8 mouse cellular contexts compared by ENCODE assay signal in genomic region chr2:167833290-167833953, GRCm38 (mm10).
DNase-seq lines count a peak whose midpoint lies in the region; ATAC-seq lines count a peak whose summit lies in the region.

No protein-coding gene starts in this region.

- no peak overlapping the region for H3K27ac ChIP-seq in midbrain, embryonic 11.5 days (ENCODE audit: low read depth, low read length)
- no peak overlapping the region for H3K27ac ChIP-seq in midbrain, embryonic 15.5 days
- no peak overlapping the region for H3K27ac ChIP-seq in hindbrain, embryonic 11.5 days (ENCODE audit: low read depth, low read length)
- H3K27ac ChIP-seq in limb, embryonic 12.5 days, result no peak overlapping the region
- no peak overlapping the region for H3K27ac ChIP-seq in midbrain, embryonic 14.5 days (replicated peaks; ENCODE audit: low read depth, low read length)

- H3K4me2 ChIP-seq in midbrain, embryonic 11.5 days, result no peak overlapping the region
- no peak overlapping the region for H3K4me2 ChIP-seq in midbrain, embryonic 15.5 days
- no peak overlapping the region; the same call in 1 of the 2 replicates for H3K4me2 ChIP-seq in hindbrain, embryonic 11.5 days (replicated peaks; ENCODE audit: low read depth, low read length)
- peak overlapping the region; percentile 3; the same call in 1 of the 2 replicates for H3K4me2 ChIP-seq in limb, embryonic 12.5 days
- H3K4me2 ChIP-seq in midbrain, embryonic 14.5 days (ENCODE audit: low read length), result no peak overlapping the region

- DNase-seq in midbrain, embryonic 11.5 days (ENCODE audit: low spot score, missing footprints), result peak; percentile 62
- DNase-seq in forelimb bud, embryonic 11.5 days (ENCODE audit: low read depth, low spot score), result peak; percentile 48
- peak; percentile 42 for DNase-seq in hindbrain, embryonic 11.5 days (ENCODE audit: low spot score)
- peak; percentile 58 for DNase-seq in midbrain, embryonic 14.5 days
- DNase-seq in urinary bladder, postnatal 36 days (ENCODE audit: low spot score in 2 of 2), result peak; percentile 72 to 85
- DNase-seq in thymus, postnatal 4 days, result no peak

- no peak for ATAC-seq in midbrain, embryonic 11.5 days (ENCODE audit: low FRiP score)
- ATAC-seq in midbrain, embryonic 15.5 days (replicated peaks), result no peak
- ATAC-seq in hindbrain, embryonic 11.5 days (ENCODE audit: low FRiP score), result no peak; the same call in 1 of the 2 replicates
- ATAC-seq in limb, embryonic 12.5 days (ENCODE audit: insufficient number of reproducible peaks, insufficient read depth, low FRiP score, low TSS enrichment, low read depth), result no peak
- ATAC-seq in midbrain, embryonic 14.5 days (ENCODE audit: low FRiP score, low TSS enrichment), result no peak

- WGBS in midbrain, embryonic 11.5 days, result 61% methylated on average over 20 of the region's 20 CpGs
- WGBS in midbrain, embryonic 15.5 days, result 34% methylated on average over 20 of the region's 20 CpGs
- 44% methylated on average over 20 of the region's 20 CpGs for WGBS in hindbrain, embryonic 11.5 days
- 22% methylated on average over 20 of the region's 20 CpGs for WGBS in limb, embryonic 12.5 days
- WGBS in midbrain, embryonic 14.5 days, result 31% methylated on average over 20 of the region's 20 CpGs

- no peaks in the 10 kb centered on the region for H3K4me1 ChIP-seq in midbrain, embryonic 11.5 days (ENCODE audit: control insufficient read depth, insufficient read depth, low read length)
- H3K4me1 ChIP-seq in midbrain, embryonic 15.5 days, result peaks cover 13% of the 10 kb centered on the region
- peaks cover 2% of the 10 kb centered on the region; the same call in 1 of the 2 replicates for H3K4me1 ChIP-seq in hindbrain, embryonic 11.5 days (replicated peaks; ENCODE audit: control insufficient read depth, insufficient read depth, low read length)
- H3K4me1 ChIP-seq in limb, embryonic 12.5 days (replicated peaks), result peaks cover 16% of the 10 kb centered on the region
- H3K4me1 ChIP-seq in midbrain, embryonic 14.5 days (ENCODE audit: control insufficient read depth, insufficient read depth, low read length), result peaks cover 7% of the 10 kb centered on the region; the same call in 1 of the 2 replicates

- H3K9me3 ChIP-seq in midbrain, embryonic 11.5 days (ENCODE audit: control insufficient read depth, low read length), result no peaks in the 10 kb centered on the region
- no peaks in the 10 kb centered on the region for H3K9me3 ChIP-seq in midbrain, embryonic 15.5 days
- H3K9me3 ChIP-seq in hindbrain, embryonic 11.5 days (ENCODE audit: control insufficient read depth, low read length), result no peaks in the 10 kb centered on the region
- no peaks in the 10 kb centered on the region for H3K9me3 ChIP-seq in limb, embryonic 12.5 days
- H3K9me3 ChIP-seq in midbrain, embryonic 14.5 days (ENCODE audit: control insufficient read depth, low read length), result no peaks in the 10 kb centered on the region

- no peak overlapping the region for H3K9ac ChIP-seq in midbrain, embryonic 11.5 days (ENCODE audit: low read length)
- H3K9ac ChIP-seq in midbrain, embryonic 15.5 days, result no peak overlapping the region
- no peak overlapping the region for H3K9ac ChIP-seq in hindbrain, embryonic 11.5 days (ENCODE audit: low read depth, low read length)
- peak overlapping the region; percentile 5; the same call in 1 of the 2 replicates for H3K9ac ChIP-seq in limb, embryonic 12.5 days (replicated peaks)
- 0 out of 2 replicates have a peak overlapping the region, but pooled peaks have one; percentile 3 for H3K9ac ChIP-seq in midbrain, embryonic 14.5 days (replicated peaks; ENCODE audit: low read length)

- no peaks in the 10 kb centered on the region for H3K27me3 ChIP-seq in midbrain, embryonic 11.5 days (ENCODE audit: control insufficient read depth, insufficient read depth, low read length)
- no peaks in the 10 kb centered on the region; the same call in 1 of the 2 replicates for H3K27me3 ChIP-seq in midbrain, embryonic 15.5 days (replicated peaks)
- H3K27me3 ChIP-seq in hindbrain, embryonic 11.5 days (ENCODE audit: control insufficient read depth, insufficient read depth, low read length), result no peaks in the 10 kb centered on the region
- H3K27me3 ChIP-seq in limb, embryonic 12.5 days, result no peaks in the 10 kb centered on the region; the same call in 1 of the 2 replicates
- H3K27me3 ChIP-seq in midbrain, embryonic 14.5 days (ENCODE audit: control insufficient read depth, insufficient read depth, low read length), result no peaks in the 10 kb centered on the region

- H3K4me3 ChIP-seq in midbrain, embryonic 11.5 days (ENCODE audit: low read depth, low read length), result no peak overlapping the region
- H3K4me3 ChIP-seq in midbrain, embryonic 15.5 days, result no peak overlapping the region
- no peak overlapping the region for H3K4me3 ChIP-seq in hindbrain, embryonic 11.5 days (ENCODE audit: low read depth, low read length)
- no peak overlapping the region for H3K4me3 ChIP-seq in limb, embryonic 12.5 days (replicated peaks)
- no peak overlapping the region for H3K4me3 ChIP-seq in midbrain, embryonic 14.5 days (replicated peaks; ENCODE audit: low read depth, low read length)

- H3K36me3 ChIP-seq in midbrain, embryonic 11.5 days (ENCODE audit: control insufficient read depth, insufficient read depth, low read length), result no peaks in the 10 kb centered on the region
- H3K36me3 ChIP-seq in midbrain, embryonic 15.5 days (replicated peaks), result no peaks in the 10 kb centered on the region
- H3K36me3 ChIP-seq in hindbrain, embryonic 11.5 days (ENCODE audit: control insufficient read depth, insufficient read depth, low read length), result no peaks in the 10 kb centered on the region
- H3K36me3 ChIP-seq in limb, embryonic 12.5 days, result no peaks in the 10 kb centered on the region
- no peaks in the 10 kb centered on the region for H3K36me3 ChIP-seq in midbrain, embryonic 14.5 days (ENCODE audit: control insufficient read depth, insufficient read depth, low read length)

Comparison
In these comparisons a context has a peak if more than half of its experiments do, and no peak if none do; other contexts are left out.
1. H3K9ac ChIP-seq: peak in limb, embryonic 12.5 days (single experiment) and midbrain, embryonic 14.5 days (single experiment); none in midbrain, embryonic 11.5 days (single experiment), midbrain, embryonic 15.5 days (single experiment) and hindbrain, embryonic 11.5 days (single experiment).